Mouse (Mus musculus) neural tube, embryonic 11.5 days (tissue): ENCODE results near the gene Zfp316. TPM values are rescaled to one million over a fixed set of nuclear protein-coding genes. Genes with fewer than 3 reads are reported as not detected.
A peak's percentile ranks its signal among the peaks of the same experiment; 100 is the strongest.

ENCODE experiments used
- ATAC-seq: fragments of 200-750 bp; cut with Nextera tagmentation; 2 replicates; pipeline ENCODE4 v1.8.0; 2017; ENCODE audit warnings: moderate number of reproducible peaks, mild to moderate bottlenecking, moderate TSS enrichment, moderate library complexity; ENCODE audit not compliant: insufficient read depth, low FRiP score, low TSS enrichment
- DNase-seq: peaks from one replicate; pipeline ENCODE4 v3.0.0-alpha.2; 2015; ENCODE audit warnings: low spot score
- H3K27ac ChIP-seq: fragments of 300-500 bp; sonication (generic); 2 replicates; pipeline ENCODE4 v1.5.1; 2014; ENCODE audit warnings: low read depth, mild to moderate bottlenecking, low read length
- H3K27me3 ChIP-seq: fragments of 300-500 bp; sonication (generic); 2 replicates; pipeline ENCODE4 v1.6.1; 2014; ENCODE audit warnings: mild to moderate bottlenecking, low read length, mixed read lengths; ENCODE audit not compliant: control insufficient read depth, insufficient read depth
- H3K36me3 ChIP-seq: fragments of 300-500 bp; sonication (generic); 2 replicates; pipeline ENCODE4 v1.6.1; 2014; ENCODE audit warnings: mild to moderate bottlenecking, low read length, moderate library complexity, mixed read lengths; ENCODE audit not compliant: control insufficient read depth, insufficient read depth
- H3K4me1 ChIP-seq: fragments of 300-500 bp; sonication (generic); 2 replicates; pipeline ENCODE4 v1.6.1; 2014; ENCODE audit warnings: low read length, mixed read lengths; ENCODE audit not compliant: control insufficient read depth, insufficient read depth
- H3K4me2 ChIP-seq: fragments of 300-500 bp; sonication (generic); 2 replicates; pipeline ENCODE4 v1.6.1; 2014; ENCODE audit warnings: low read depth, mild to moderate bottlenecking, moderate library complexity
- H3K4me3 ChIP-seq: fragments of 300-500 bp; sonication (generic); 2 replicates; pipeline ENCODE4 v1.5.1; 2014; ENCODE audit warnings: low read depth, low read length
- H3K9ac ChIP-seq: fragments of 300-500 bp; sonication (generic); 2 replicates; pipeline ENCODE4 v1.6.1; 2014; ENCODE audit warnings: mild to moderate bottlenecking, low read length
- H3K9me3 ChIP-seq: fragments of 300-500 bp; sonication (generic); 2 replicates; pipeline ENCODE4 v1.6.1; 2016; ENCODE audit warnings: low read length; ENCODE audit not compliant: control insufficient read depth
- WGBS: fragments of 180-500 bp; shearing (Covaris S2); extraction: QIAGEN DNeasy Blood & Tissue Kit; methylation state at CpG from one replicate; pipeline ENCODE4 v1.1.7; 2014; 5-methylcytosine and 5-hydroxymethylcytosine counted together
- polyA plus RNA-seq: library from polyadenylated mRNA; unstranded; fragments of >200 nt; fragmentation: Nextera tagmentation; extraction: Ambion mirVana; gene quantifications from 2 replicates; pipeline ENCODE4 v1.2.1, GENCODE M21; 2014

Zfp316 gene
- polyA plus RNA-seq, 1 experiment from 2014 or later = 4.8 TPM

DNA sequence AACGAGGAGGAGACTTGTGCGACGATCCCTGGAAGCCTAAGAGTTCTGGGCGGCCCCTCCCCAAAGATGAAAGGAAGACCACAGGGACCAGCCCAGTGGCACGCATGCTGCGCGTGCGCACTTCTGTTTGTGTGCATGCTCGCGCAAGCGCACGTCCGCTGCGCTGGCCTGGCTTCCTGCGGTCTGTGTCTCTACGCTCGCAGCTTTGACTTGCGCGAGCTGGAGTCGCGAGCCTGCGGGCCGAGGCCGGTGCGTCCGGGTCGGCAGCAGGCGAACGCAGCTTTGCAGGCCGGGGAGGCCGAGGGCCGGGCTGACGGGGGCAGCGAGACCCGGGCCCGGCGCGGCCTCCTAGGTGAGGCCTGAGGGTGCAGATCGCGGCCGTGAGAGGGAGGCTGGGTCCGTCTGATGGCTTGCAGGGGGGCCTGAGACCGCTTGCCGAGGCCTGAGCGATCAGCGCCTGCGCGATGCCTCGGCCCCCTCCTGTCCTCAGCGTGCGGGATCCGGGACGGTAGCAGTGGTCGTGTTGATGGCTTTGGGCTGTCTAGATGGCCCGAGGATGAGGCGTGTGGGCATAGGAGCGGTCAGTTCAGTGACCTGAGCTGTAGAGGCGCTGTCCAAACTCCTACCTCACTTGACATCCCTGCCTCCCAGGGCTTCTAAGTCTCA lies 34.7 kb downstream of the Zfp316 start, which contains the start of gene Zfp12:
Zfp12 (plus strand) TSS at position 136 of the 666 bp plus-strand sequence.
- DNase-seq (peak; percentile 97), ATAC-seq (peak; percentile 97)
- H3K4me2 ChIP-seq = peak within 1 kb of the TSS; percentile 86
- peak within 1 kb of the TSS; percentile 94 for H3K27ac ChIP-seq
- H3K9me3 ChIP-seq = no peaks in the 10 kb centered on the region
- peaks cover 3% of the 10 kb centered on the region; the same call in 1 of the 2 replicates for H3K36me3 ChIP-seq
- H3K4me1 ChIP-seq = peaks cover 12% of the 10 kb centered on the region
- no peaks in the 10 kb centered on the region for H3K27me3 ChIP-seq
- WGBS = under 1% methylated on average over 58 of the region's 58 CpGs
- peak within 1 kb of the TSS; percentile 79 for H3K4me3 ChIP-seq
- H3K9ac ChIP-seq = peak within 1 kb of the TSS; percentile 93

DNA sequence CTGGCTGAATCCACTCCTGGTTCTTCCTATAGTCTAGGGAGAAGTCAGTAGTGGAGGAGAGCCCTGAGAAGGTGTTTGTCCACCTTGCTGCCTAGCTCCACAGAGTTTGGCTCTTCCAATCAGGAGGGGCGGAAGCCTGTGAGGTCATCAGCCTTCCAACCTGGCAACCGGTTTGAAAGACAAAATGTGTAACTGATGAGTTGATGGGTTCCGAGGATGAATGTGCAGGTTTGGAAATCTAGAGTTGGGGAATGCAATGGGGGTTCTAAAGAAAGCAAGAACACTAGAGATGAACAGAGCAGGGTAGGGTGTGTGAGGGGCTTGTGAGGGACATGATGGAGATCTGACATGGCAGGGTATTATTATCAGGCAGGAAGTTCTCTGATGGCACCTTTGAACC lies 43.0 kb downstream of the Zfp316 start, which contains the start of gene Spdye4a:
Spdye4a (minus strand) TSS at position 101 of the 400 bp plus-strand sequence.
- no peaks in the 10 kb centered on the region for H3K27me3 ChIP-seq
- 86% methylated on average over 3 of the region's 3 CpGs for WGBS
- H3K36me3 ChIP-seq = no peaks in the 10 kb centered on the region
- no peaks in the 10 kb centered on the region for H3K4me1 ChIP-seq
- no peak within 1 kb of the TSS for H3K4me2 ChIP-seq
- H3K9ac ChIP-seq = no peak within 1 kb of the TSS
- DNase-seq (no peak), ATAC-seq (no peak)
- H3K4me3 ChIP-seq = no peak within 1 kb of the TSS
- 0 out of 2 replicates have a peak, but pooled peaks cover 2% of the 10 kb centered on the region for H3K9me3 ChIP-seq
- H3K27ac ChIP-seq = no peak within 1 kb of the TSS

DNA sequence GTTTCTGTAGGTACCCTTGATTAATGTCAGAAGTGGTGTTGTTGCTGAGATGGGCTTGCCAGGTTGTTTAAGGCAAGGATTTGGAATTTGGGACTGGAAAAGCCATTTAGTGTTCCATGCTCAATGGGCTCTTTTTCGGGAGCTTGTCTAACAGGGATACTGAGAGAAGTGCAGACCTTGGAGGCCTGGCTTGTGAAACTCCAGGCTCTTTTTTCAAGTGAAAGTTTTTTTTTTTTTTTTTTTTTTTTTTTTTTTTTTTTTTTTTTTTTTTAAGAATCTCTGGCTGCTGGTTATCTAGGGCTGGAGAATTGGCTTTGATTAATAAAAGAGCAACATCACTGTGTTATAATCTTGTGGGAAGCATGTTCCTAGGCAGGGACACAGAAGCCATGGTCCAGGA lies 47.5 kb downstream of the Zfp316 start:
- Histone ChIP-seq H3K27me3 (no peaks in the 10 kb centered on the region), H3K9ac (no peak overlapping the region), H3K4me3 (no peak overlapping the region), H3K4me2 (no peak overlapping the region), H3K4me1 (no peaks in the 10 kb centered on the region), H3K9me3 (no peaks in the 10 kb centered on the region), H3K36me3 (no peaks in the 10 kb centered on the region), H3K27ac (no peak overlapping the region)
- DNase-seq (no peak), ATAC-seq (no peak)
- WGBS = 73% methylated on average over 1 of the region's 1 CpGs

DNA sequence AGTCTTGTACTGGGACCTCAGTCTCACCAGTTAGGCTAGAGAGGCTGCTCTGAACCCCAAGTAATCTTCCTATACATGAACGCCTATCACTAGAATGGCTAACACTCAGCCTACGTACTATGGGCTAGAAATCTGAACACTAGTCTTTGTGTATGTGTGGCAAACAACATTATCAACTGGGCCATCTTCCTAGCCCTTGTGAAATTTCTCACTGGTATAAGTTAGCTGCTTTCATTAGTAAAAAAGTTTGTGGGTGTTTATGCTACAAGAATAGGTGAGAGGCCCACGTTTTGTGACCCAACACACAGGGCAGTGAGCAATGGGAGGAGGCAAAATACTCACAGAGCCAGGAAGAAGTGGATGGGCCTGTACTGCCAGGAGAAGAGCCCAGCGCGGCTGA lies 48.8 kb downstream of the Zfp316 start:
- Histone ChIP-seq H3K9ac (no peak overlapping the region), H3K27ac (no peak overlapping the region), H3K36me3 (no peaks in the 10 kb centered on the region), H3K9me3 (no peaks in the 10 kb centered on the region), H3K4me2 (no peak overlapping the region), H3K27me3 (no peaks in the 10 kb centered on the region), H3K4me3 (no peak overlapping the region), H3K4me1 (no peaks in the 10 kb centered on the region)
- DNase-seq (no peak), ATAC-seq (no peak)
- 79% methylated on average over 5 of the region's 5 CpGs for WGBS

DNA sequence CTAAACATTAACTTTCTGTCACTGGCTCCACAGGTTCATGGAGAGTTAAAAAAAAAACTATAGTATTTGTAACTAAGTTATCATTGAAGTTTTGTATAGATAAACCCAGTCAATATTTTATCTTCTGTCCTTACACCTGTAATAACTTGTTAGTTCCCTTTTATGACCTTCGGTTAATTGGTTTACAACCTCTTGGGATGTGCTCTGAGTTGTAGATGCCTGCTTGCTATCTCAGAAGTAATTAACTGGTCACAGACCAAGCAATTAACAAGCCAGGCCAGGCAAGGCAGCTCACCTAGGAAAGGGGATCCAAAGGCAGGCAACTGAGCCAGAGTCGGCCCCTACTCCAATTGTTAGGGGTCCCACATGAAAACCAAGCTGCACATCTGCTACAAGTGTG lies 56.0 kb downstream of the Zfp316 start:
- WGBS = 69% methylated on average over 2 of the region's 2 CpGs
- no peak overlapping the region for H3K4me3 ChIP-seq
- no peak overlapping the region for H3K27ac ChIP-seq
- H3K9ac ChIP-seq = no peak overlapping the region
- no peaks in the 10 kb centered on the region; the same call in 1 of the 2 replicates for H3K9me3 ChIP-seq
- H3K36me3 ChIP-seq = no peaks in the 10 kb centered on the region
- no peaks in the 10 kb centered on the region for H3K27me3 ChIP-seq
- H3K4me2 ChIP-seq = no peak overlapping the region
- ATAC-seq (no peak), DNase-seq (no peak)
- no peaks in the 10 kb centered on the region for H3K4me1 ChIP-seq

DNA sequence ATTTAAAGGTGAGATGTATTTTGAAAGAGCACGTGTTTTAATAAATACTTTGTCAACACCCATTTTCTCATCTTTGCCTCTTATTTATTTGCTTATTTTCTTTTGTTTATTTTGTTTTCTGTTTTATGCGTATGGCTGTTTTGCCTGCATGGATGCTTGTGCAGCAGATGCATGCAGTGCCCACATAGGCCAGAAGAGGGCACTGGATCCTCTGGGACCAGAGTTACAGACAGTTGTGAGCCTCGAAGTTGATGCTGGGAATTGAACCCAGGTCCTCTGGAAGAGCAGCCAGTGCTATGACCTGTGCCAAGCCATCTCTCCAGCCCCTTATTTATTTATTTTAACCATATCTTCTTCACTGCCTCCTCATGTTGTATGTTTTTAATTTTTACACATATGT lies 64.8 kb downstream of the Zfp316 start:
- no peak overlapping the region for H3K9ac ChIP-seq
- ATAC-seq (no peak), DNase-seq (no peak)
- no peaks in the 10 kb centered on the region for H3K27me3 ChIP-seq
- no peak overlapping the region for H3K4me2 ChIP-seq
- no peaks in the 10 kb centered on the region for H3K4me1 ChIP-seq
- H3K27ac ChIP-seq = no peak overlapping the region
- no peak overlapping the region for H3K4me3 ChIP-seq
- no peaks in the 10 kb centered on the region for H3K36me3 ChIP-seq
- H3K9me3 ChIP-seq = no peaks in the 10 kb centered on the region; the same call in 1 of the 2 replicates
- 79% methylated on average over 3 of the region's 3 CpGs for whole genome bisulfite sequencing

Other genes starting within 250 kb of the Zfp316 start
- 30.6 and 31.5 TPM in 2 replicates for gene Rnf216, start 157.0 kb downstream of the Zfp316 start, polyA plus RNA-seq
- not detected in 2 replicates for gene Olfr718-ps1, start 122.4 kb downstream of the Zfp316 start, polyA plus RNA-seq
- gene Rbak, start 89.2 kb downstream of the Zfp316 start, polyA plus RNA-seq = 11.6 and 12.2 TPM in 2 replicates
- not detected in 2 replicates for gene Spdye4b, start 89.0 kb downstream of the Zfp316 start, polyA plus RNA-seq
- not detected in 2 replicates for gene Spdye4a, start 43.1 kb downstream of the Zfp316 start, polyA plus RNA-seq
- 25.5 and 27.6 TPM in 2 replicates for gene Zfp12, start 34.9 kb downstream of the Zfp316 start, polyA plus RNA-seq
- not detected in 2 replicates for gene Zfp853, start 23.6 kb upstream of the Zfp316 start, polyA plus RNA-seq
- 56.5 and 57.3 TPM in 2 replicates for gene E130309D02Rik, start 45.3 kb upstream of the Zfp316 start, polyA plus RNA-seq
- 69.3 and 73.3 TPM in 2 replicates for gene Zdhhc4, start 59.2 kb upstream of the Zfp316 start, polyA plus RNA-seq
- 0.14 TPM in 1 of 2 replicates, not detected in the other for gene Grid2ip, start 87.3 kb upstream of the Zfp316 start, polyA plus RNA-seq
- gene Kdelr2, start 133.8 kb upstream of the Zfp316 start, polyA plus RNA-seq = 186 and 199 TPM in 2 replicates
- 11.2 and 12.8 TPM in 2 replicates for gene Daglb, start 194.6 kb upstream of the Zfp316 start, polyA plus RNA-seq